Mouse (Mus musculus) kidney, postnatal 10 days (tissue): ENCODE measurements around the gene Usp21.
A peak's percentile ranks its signal among the peaks of the same experiment; 100 is the strongest.
"Not testable (repeated sequence)": the region's sequence is repeated elsewhere in the genome, so short reads cannot be mapped to it uniquely, and the experiment has no call there.

Source experiments
- DNase-seq: peaks from one replicate; pipeline ENCODE4 v3.0.0; 2021; ENCODE audit warnings: mixed read lengths

Usp21 gene

GRCm38 (mm10) chr1:171263666-171264461, 23.9 kb downstream of the Usp21 start:
- peak; percentile 52 for DNase-seq

- DNase-seq, result peak; percentile 83
Measured at GRCm38 (mm10) chr1:171263185-171263611, 24.6 kb downstream of the Usp21 start.

- peak; percentile 86 for DNase-seq
Measured at GRCm38 (mm10) chr1:171262594-171263130, 25.1 kb downstream of the Usp21 start.

- DNase-seq, result no peak
Measured at GRCm38 (mm10) chr1:171260316-171260715, 27.5 kb downstream of the Usp21 start.

GRCm38 (mm10) chr1:171258921-171259320, 28.9 kb downstream of the Usp21 start:
- no peak for DNase-seq

- DNase-seq, result no peak
Measured at GRCm38 (mm10) chr1:171257781-171258180, 30.0 kb downstream of the Usp21 start.

GRCm38 (mm10) chr1:171256937-171257548, 30.7 kb downstream of the Usp21 start:
- peak; percentile 81 for DNase-seq

GRCm38 (mm10) chr1:171256095-171256818, 31.5 kb downstream of the Usp21 start:
- DNase-seq, result peak; percentile 58

GRCm38 (mm10) chr1:171252415-171252814, 35.4 kb downstream of the Usp21 start:
- no peak for DNase-seq

GRCm38 (mm10) chr1:171251594-171252324, 36.0 kb downstream of the Usp21 start:
- peak; percentile 76 for DNase-seq

- DNase-seq, result peak; percentile 59
Measured at GRCm38 (mm10) chr1:171250680-171251593, 36.9 kb downstream of the Usp21 start, which contains the start of gene Ndufs2. Gene Ndufs2, minus strand, starts transcription at chr1:171251388.

- peak; percentile 80 for DNase-seq
Measured at GRCm38 (mm10) chr1:171249913-171250600, 37.7 kb downstream of the Usp21 start, which contains the start of gene Adamts4. Gene Adamts4, plus strand, starts transcription at chr1:171250421.

GRCm38 (mm10) chr1:171248386-171249226, 39.2 kb downstream of the Usp21 start:
- DNase-seq, result peak; percentile 42

GRCm38 (mm10) chr1:171247916-171248315, 39.9 kb downstream of the Usp21 start:
- DNase-seq, result peak; percentile 41

- DNase-seq, result no peak
Measured at GRCm38 (mm10) chr1:171247453-171247841, 40.3 kb downstream of the Usp21 start.

- peak; percentile 99 for DNase-seq
Measured at GRCm38 (mm10) chr1:171246709-171247452, 40.9 kb downstream of the Usp21 start.

GRCm38 (mm10) chr1:171245353-171245752, 42.4 kb downstream of the Usp21 start:
- no peak for DNase-seq

- DNase-seq, result not testable (repeated sequence)
Measured at GRCm38 (mm10) chr1:171241952-171242351, 45.8 kb downstream of the Usp21 start.

- no peak for DNase-seq
Measured at GRCm38 (mm10) chr1:171240911-171241310, 46.9 kb downstream of the Usp21 start.
